Mouse (Mus musculus) liver, embryonic 13.5 days (tissue): Measurements from ENCODE around the gene Ppif. TPM values are rescaled to one million over a fixed set of nuclear protein-coding genes. Genes with fewer than 3 reads are reported as not detected.

Source experiments
- ATAC-seq: fragments of 200-750 bp; cut with Nextera tagmentation; 2 replicates; pipeline ENCODE4 v1.8.0; 2017; ENCODE audit warnings: low read depth, mild to moderate bottlenecking, moderate number of reproducible peaks, moderate library complexity
- DNase-seq: peaks from one replicate; pipeline ENCODE4 v3.0.0; 2022
- H3K27ac ChIP-seq: fragments of 300-500 bp; sonication (generic); 2 replicates; pipeline ENCODE4 v1.5.1; 2015; ENCODE audit warnings: moderate library complexity, mild to moderate bottlenecking, inconsistent platforms
- H3K27me3 ChIP-seq: fragments of 300-500 bp; sonication (generic); 2 replicates; pipeline ENCODE4 v1.6.1; 2015; ENCODE audit warnings: mild to moderate bottlenecking, inconsistent platforms
- H3K36me3 ChIP-seq: fragments of 300-500 bp; sonication (generic); 2 replicates; pipeline ENCODE4 v1.6.1; 2015; ENCODE audit warnings: mild to moderate bottlenecking, inconsistent platforms
- H3K4me1 ChIP-seq: fragments of 300-500 bp; sonication (generic); replicated peaks from 2 replicates; pipeline ENCODE4 v1.6.1; 2015; ENCODE audit warnings: inconsistent platforms
- H3K4me2 ChIP-seq: fragments of 300-500 bp; sonication (generic); 2 replicates; pipeline ENCODE4 v1.6.1; 2015; ENCODE audit warnings: inconsistent platforms, mild to moderate bottlenecking, moderate library complexity
- H3K4me3 ChIP-seq: fragments of 300-500 bp; sonication (generic); replicated peaks from 2 replicates; pipeline ENCODE4 v1.5.1; 2015; ENCODE audit warnings: mild to moderate bottlenecking, inconsistent platforms
- H3K9ac ChIP-seq: fragments of 300-500 bp; sonication (generic); 2 replicates; pipeline ENCODE4 v1.6.1; 2015; ENCODE audit warnings: mild to moderate bottlenecking, inconsistent platforms
- H3K9me3 ChIP-seq: fragments of 300-500 bp; sonication (generic); replicated peaks from 2 replicates; pipeline ENCODE4 v1.6.1; 2016; ENCODE audit warnings: inconsistent platforms
- WGBS: fragments of 180-500 bp; shearing (Covaris S2); methylation state at CpG from one replicate; pipeline ENCODE4 v1.1.7; 2015; ENCODE audit not compliant: insufficient replicate concordance; 5-methylcytosine and 5-hydroxymethylcytosine counted together
- polyA plus RNA-seq: library from polyadenylated mRNA; unstranded; fragments of >200 nt; fragmentation: Nextera tagmentation; extraction: Ambion mirVana; gene quantifications from 2 replicates; pipeline ENCODE4 v1.2.1, GENCODE M21; 2015

Ppif gene
- 37.8 and 52.3 TPM in 2 replicates for polyA plus RNA-seq

DNA sequence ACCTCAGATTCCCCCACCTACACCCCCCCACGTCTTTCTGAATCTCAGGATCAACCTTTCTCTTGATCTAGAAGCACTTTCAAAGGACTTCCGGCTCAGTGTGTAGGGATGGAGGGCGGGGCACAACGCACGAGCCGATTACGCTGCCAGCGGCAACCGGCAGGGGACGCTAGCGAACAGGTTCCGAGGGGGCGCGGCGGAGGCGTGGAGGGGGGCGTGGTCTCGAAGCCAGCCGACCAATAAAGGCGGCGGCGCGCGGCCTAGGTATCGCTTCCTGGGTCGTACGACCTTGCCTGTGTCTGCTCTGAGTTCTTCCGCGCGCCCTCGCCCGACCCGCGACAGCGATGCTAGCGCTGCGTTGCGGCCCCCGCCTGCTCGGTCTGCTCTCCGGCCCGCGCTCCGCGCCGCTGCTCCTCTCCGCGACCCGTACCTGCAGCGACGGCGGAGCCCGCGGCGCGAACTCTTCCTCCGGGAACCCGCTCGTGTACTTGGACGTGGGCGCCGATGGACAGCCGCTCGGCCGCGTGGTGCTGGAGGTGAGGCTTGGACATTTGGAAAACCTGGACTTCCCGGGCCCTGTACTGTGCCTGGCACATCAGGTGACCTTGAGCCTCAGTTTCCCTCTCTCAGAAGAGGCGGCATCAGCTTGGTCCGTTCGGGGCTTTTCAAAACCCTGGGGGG, at the start of gene Ppif:
Gene Ppif, plus strand, starts transcription at position 267 of the 681 bp plus-strand sequence.
- no peaks in the 10 kb centered on the region for H3K9me3 ChIP-seq
- peak within 1 kb of the TSS; percentile 86 for H3K9ac ChIP-seq
- peak within 1 kb of the TSS; percentile 83 for H3K4me3 ChIP-seq
- peaks cover 36% of the 10 kb centered on the region for H3K36me3 ChIP-seq
- H3K4me1 ChIP-seq = peaks cover 37% of the 10 kb centered on the region
- under 1% methylated on average over 68 of the region's 70 CpGs for WGBS
- H3K27me3 ChIP-seq = no peaks in the 10 kb centered on the region
- peak within 1 kb of the TSS; percentile 97 for H3K4me2 ChIP-seq
- H3K27ac ChIP-seq = peak within 1 kb of the TSS; percentile 62
- DNase-seq = peak; percentile 91
- ATAC-seq = peak; percentile 93

DNA sequence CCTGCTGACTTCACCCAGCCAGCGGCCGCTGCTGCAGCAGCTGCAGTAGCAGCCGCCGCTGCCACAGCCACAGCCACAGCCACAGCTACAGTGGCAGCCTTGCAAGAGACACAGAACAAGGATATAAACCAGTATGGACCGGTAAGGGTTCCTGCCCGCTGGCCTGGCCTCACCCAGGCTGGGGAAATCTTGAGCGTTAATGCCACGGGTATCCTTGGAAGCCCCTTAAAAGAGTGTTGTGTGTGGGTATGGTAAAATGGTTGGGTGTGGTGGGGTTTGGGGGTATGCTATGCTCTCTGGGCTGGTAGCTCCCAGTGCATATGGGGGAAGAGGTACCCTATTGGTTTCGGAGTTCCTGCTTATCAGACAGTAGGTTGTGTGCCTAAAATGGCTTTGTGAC, 48.2 kb upstream of the Ppif start:
- Histone ChIP-seq H3K4me2 (no peak overlapping the region), H3K4me1 (peaks cover 9% of the 10 kb centered on the region), H3K36me3 (peaks cover 65% of the 10 kb centered on the region), H3K27ac (no peak overlapping the region), H3K9me3 (no peaks in the 10 kb centered on the region), H3K27me3 (no peaks in the 10 kb centered on the region), H3K9ac (no peak overlapping the region), H3K4me3 (no peak overlapping the region)
- 85% methylated on average over 9 of the region's 9 CpGs for WGBS
- ATAC-seq (no peak; the same call in 1 of the 2 replicates), DNase-seq (no peak)

- no peaks in the 10 kb centered on the region for H3K27me3 ChIP-seq
- no peak overlapping the region for H3K27ac ChIP-seq
- no peaks in the 10 kb centered on the region for H3K9me3 ChIP-seq
- H3K4me2 ChIP-seq = no peak overlapping the region
- no peak overlapping the region for H3K9ac ChIP-seq
- peaks cover 7% of the 10 kb centered on the region for H3K4me1 ChIP-seq
- WGBS = 48% methylated on average over 2 of the region's 2 CpGs
- peaks cover 69% of the 10 kb centered on the region for H3K36me3 ChIP-seq
- DNase-seq (peak; percentile 31), ATAC-seq (peak; percentile 37; the same call in 1 of the 2 replicates)
- no peak overlapping the region for H3K4me3 ChIP-seq
Observed at GRCm38 (mm10) chr14:25646161-25646621, 47.8 kb upstream of the Ppif start.

DNA sequence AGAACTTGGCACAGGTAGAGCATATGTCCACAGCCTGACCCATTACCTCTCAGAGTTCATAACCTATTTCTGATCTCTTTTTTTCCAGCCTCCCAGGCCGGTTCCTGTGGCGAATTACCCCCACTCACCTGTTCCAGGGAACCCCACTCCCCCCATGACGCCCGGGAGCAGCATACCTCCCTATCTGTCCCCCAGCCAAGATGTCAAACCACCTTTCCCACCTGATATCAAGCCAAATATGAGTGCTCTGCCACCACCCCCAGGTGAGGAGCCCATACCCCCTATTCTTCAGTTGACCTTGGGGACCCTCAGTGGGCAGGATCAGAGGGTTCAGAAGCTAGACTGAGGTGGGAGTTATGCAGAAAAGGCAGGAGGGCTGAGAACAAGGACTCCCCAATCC, 42.8 kb upstream of the Ppif start:
- no peak for DNase-seq
- Histone ChIP-seq H3K27me3 (no peaks in the 10 kb centered on the region), H3K36me3 (peaks cover 94% of the 10 kb centered on the region)

DNA sequence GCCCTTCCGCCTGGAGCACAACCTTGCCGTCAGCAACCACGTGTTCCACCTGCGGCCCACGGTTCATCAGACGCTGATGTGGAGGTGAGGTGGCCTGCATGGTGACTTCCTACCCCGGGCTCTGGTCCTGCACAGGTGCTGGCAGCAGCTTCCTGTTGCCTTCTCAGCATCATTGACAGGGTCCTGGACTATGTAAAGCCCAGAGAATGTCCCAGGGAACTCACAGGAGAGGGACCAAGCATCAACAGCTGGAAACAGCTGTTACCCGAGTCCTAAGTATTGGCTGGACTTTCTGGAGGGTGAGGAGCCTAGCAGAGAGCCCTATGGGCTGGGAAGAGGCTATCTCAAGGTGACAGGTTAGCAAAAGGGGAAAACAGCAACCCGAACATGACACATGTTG, 42.0 kb upstream of the Ppif start:
- no peaks in the 10 kb centered on the region for H3K27me3 ChIP-seq
- DNase-seq = no peak
- H3K9me3 ChIP-seq = no peaks in the 10 kb centered on the region
- no peak overlapping the region for H3K27ac ChIP-seq
- no peak overlapping the region for H3K9ac ChIP-seq
- no peak overlapping the region for H3K4me3 ChIP-seq
- no peaks in the 10 kb centered on the region for H3K4me1 ChIP-seq
- no peak for ATAC-seq
- WGBS = 81% methylated on average over 9 of the region's 9 CpGs
- no peak overlapping the region for H3K4me2 ChIP-seq
- peaks cover 96% of the 10 kb centered on the region for H3K36me3 ChIP-seq

More for the DNA sequence above, 42.8 kb upstream of the Ppif start:
- Histone ChIP-seq H3K4me2 (no peak overlapping the region), H3K4me1 (no peaks in the 10 kb centered on the region), H3K27ac (no peak overlapping the region), H3K9me3 (no peaks in the 10 kb centered on the region), H3K9ac (no peak overlapping the region), H3K4me3 (no peak overlapping the region)
- no peak for ATAC-seq
- 73% methylated on average over 4 of the region's 4 CpGs for WGBS

- no peak for DNase-seq
- Histone ChIP-seq H3K9me3 (no peaks in the 10 kb centered on the region), H3K27me3 (no peaks in the 10 kb centered on the region), H3K27ac (no peak overlapping the region), H3K4me3 (no peak overlapping the region), H3K36me3 (peaks cover 97% of the 10 kb centered on the region), H3K4me1 (no peaks in the 10 kb centered on the region), H3K4me2 (no peak overlapping the region), H3K9ac (no peak overlapping the region)
- 83% methylated on average over 14 of the region's 14 CpGs for WGBS
- no peak for ATAC-seq
Observed at GRCm38 (mm10) chr14:25654401-25655197, 39.4 kb upstream of the Ppif start.

DNA sequence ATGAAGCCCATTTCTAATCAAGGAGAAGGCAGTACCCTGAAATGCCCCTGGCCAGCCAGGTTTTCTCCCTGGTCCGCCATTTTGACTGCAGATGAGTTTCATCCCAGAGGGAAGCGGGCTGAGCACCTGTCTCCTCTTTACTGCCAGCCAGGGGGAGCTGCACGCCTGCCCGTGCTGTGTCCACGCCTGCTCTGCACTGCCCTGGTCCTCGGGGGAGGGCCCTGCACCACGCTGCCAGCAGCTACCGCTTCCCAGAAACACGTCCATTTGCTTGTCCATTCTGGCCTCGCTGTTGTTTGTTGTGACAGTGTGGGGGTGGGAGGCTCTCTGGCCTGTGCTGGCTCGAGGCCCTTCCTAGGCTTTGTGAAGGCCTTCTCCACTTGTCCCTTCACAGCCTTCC, 33.3 kb upstream of the Ppif start:
- no peak overlapping the region for H3K4me2 ChIP-seq
- H3K27me3 ChIP-seq = no peaks in the 10 kb centered on the region
- peaks cover 89% of the 10 kb centered on the region for H3K36me3 ChIP-seq
- no peak overlapping the region for H3K9ac ChIP-seq
- H3K4me1 ChIP-seq = peaks cover 9% of the 10 kb centered on the region; the same call in 1 of the 2 replicates
- WGBS = 67% methylated on average over 11 of the region's 11 CpGs
- ATAC-seq (peak; percentile 37; the same call in 1 of the 2 replicates), DNase-seq (no peak)
- no peak overlapping the region for H3K27ac ChIP-seq
- no peaks in the 10 kb centered on the region for H3K9me3 ChIP-seq
- no peak overlapping the region for H3K4me3 ChIP-seq

DNA sequence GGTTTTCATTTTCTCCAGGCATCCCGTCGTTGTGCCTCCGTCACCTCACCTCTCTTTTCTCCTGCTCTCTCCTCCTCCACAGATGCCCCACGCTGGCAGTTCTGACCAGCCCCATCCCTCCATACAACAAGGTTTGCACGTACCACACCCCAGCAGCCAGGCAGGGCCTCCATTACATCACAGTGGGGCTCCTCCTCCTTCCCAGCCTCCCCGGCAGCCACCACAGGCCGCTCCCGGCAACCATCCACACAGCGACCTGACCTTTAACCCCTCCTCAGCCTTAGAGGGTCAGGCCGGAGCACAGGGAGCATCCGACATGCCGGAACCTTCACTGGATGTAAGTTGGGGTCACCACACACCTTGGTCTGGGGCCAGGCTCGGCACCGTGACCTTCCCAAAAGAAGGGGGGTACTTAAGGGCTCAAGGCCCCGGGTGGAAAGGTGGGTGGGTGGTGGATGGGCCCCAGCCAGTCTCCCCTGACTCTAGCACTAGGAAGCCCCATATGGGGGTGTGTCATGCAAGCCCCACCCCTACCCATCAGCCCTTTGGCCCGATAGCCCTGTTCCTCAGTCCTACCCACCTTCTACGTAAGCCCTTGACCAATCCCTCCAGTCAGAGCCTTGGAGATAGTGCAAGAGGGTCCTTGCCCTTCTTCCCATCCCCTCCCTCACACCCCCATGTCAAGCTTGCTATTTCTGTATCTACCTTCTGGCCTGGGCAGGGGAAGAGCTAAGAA, 32.6 kb upstream of the Ppif start:
- Histone ChIP-seq H3K27me3 (no peaks in the 10 kb centered on the region), H3K9me3 (no peaks in the 10 kb centered on the region), H3K27ac (no peak overlapping the region), H3K36me3 (peaks cover 83% of the 10 kb centered on the region), H3K4me1 (peaks cover 9% of the 10 kb centered on the region; the same call in 1 of the 2 replicates), H3K9ac (no peak overlapping the region), H3K4me2 (no peak overlapping the region), H3K4me3 (no peak overlapping the region)
- ATAC-seq (peak; percentile 36), DNase-seq (no peak)
- 75% methylated on average over 17 of the region's 17 CpGs for WGBS

DNA sequence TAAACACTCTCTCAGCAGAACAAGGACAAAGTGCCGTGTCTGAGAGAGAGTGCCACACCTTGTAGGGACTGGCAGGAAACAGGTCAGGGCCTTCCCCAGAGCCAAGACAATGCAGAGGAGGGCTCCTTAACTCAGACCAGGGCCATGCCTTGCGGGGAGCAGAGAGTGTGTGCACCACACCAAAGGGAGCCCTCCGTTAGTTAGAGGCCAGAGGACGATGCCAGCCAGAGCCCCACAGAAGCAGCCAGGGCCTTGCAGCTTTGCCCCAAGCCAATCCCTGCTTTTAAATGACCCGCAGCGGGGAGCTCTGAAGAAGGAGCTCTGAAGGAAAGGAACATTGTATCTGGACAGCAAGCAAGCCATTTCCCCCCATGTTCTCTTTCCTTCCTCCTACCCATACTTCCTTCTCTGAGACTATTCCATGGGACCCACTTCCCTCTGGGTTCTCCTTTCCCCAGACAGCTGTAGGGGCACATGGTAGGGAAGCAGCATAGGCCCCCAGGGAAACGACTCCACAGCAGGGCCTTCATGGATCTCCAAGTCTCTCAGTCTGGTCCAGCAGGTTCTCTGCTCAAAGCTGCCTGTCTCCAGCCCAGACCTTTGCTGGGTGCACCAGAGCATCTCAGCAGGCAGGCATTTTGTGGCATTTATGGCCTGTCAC, 30.2 kb upstream of the Ppif start:
- ATAC-seq (no peak), DNase-seq (no peak)
- Histone ChIP-seq H3K27me3 (no peaks in the 10 kb centered on the region), H3K9me3 (no peaks in the 10 kb centered on the region), H3K27ac (no peak overlapping the region), H3K4me1 (peaks cover 24% of the 10 kb centered on the region), H3K9ac (no peak overlapping the region), H3K4me3 (no peak overlapping the region), H3K4me2 (no peak overlapping the region), H3K36me3 (peaks cover 59% of the 10 kb centered on the region)
- 69% methylated on average over 7 of the region's 7 CpGs for WGBS

DNA sequence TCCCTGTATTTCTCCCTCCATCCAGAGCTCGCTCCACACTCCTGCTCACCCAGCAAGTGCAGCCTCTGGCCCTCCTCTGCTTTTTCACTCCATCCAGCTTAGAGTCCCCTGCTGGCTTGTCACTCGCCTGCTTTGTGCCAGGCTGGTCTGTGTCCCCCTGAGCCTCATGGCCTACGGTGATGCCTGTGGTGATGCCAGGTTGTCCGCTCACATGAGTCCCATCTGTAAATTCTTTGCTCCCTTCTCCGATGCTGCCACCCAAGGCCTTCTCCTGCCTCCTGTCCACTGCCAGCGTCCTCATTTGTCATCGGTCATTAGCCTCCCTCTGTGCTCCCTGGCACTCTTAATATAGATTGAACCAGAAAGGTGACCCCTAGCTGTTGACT, 29.7 kb upstream of the Ppif start:
- no peak overlapping the region for H3K9ac ChIP-seq
- no peak for ATAC-seq

More for the DNA sequence above, 29.7 kb upstream of the Ppif start:
- DNase-seq = no peak
- no peaks in the 10 kb centered on the region for H3K27me3 ChIP-seq
- no peak overlapping the region for H3K4me3 ChIP-seq
- H3K4me2 ChIP-seq = no peak overlapping the region
- H3K36me3 ChIP-seq = peaks cover 53% of the 10 kb centered on the region
- H3K9me3 ChIP-seq = no peaks in the 10 kb centered on the region
- no peak overlapping the region for H3K27ac ChIP-seq
- H3K4me1 ChIP-seq = peaks cover 24% of the 10 kb centered on the region
- 80% methylated on average over 7 of the region's 7 CpGs for WGBS
